Mouse (Mus musculus) C2C12 (cell line): ENCODE data around the gene Nudt14. TPM values are rescaled to one million over a fixed set of nuclear protein-coding genes. Genes with fewer than 3 reads are reported as not detected.

ENCODE experiments used
- H3K27me3 ChIP-seq: one replicate; pipeline ENCODE4 v1.6.1; 2011; ENCODE audit not compliant: control insufficient read depth, insufficient read depth, insufficient read length
- H3K36me3 ChIP-seq: one replicate; pipeline ENCODE4 v1.6.1; 2011; ENCODE audit not compliant: control insufficient read depth, insufficient read depth
- H3K4me3 ChIP-seq: one replicate; pipeline ENCODE4 v1.5.1; 2011; ENCODE audit warnings: mild to moderate bottlenecking, control low read depth; ENCODE audit not compliant: poor library complexity, insufficient read depth, severe bottlenecking
- H3K79me2 ChIP-seq: one replicate; pipeline ENCODE4 v1.6.1; 2011; ENCODE audit not compliant: control insufficient read depth, insufficient read depth
- H3K79me3 ChIP-seq: one replicate; pipeline ENCODE4 v1.6.1; 2011; ENCODE audit warnings: low read depth, control low read depth
- H3ac ChIP-seq: one replicate; pipeline ENCODE3; 2011; ENCODE audit warnings: low read depth; ENCODE audit not compliant: control insufficient read depth, insufficient read length
- CEBPB ChIP-seq: IDR thresholded peaks from one replicate; pipeline ENCODE4 v1.6.1; 2011; ENCODE audit warnings: low read depth, mild to moderate bottlenecking, control low read depth, moderate library complexity
- CTCF ChIP-seq: IDR thresholded peaks from one replicate; pipeline ENCODE4 v1.5.1; 2011; ENCODE audit not compliant: control insufficient read depth, insufficient read depth, insufficient read length
- FOSL1 ChIP-seq: IDR thresholded peaks from one replicate; pipeline ENCODE4 v1.8.0; 2011; ENCODE audit warnings: mild to moderate bottlenecking, low read length; ENCODE audit not compliant: poor library complexity, insufficient read depth, severe bottlenecking
- MAX ChIP-seq: IDR thresholded peaks from one replicate; pipeline ENCODE4 v1.6.1; 2011; ENCODE audit warnings: mild to moderate bottlenecking, control low read depth
- MYOD1 ChIP-seq: IDR thresholded peaks from one replicate; pipeline ENCODE4 v1.6.1; 2011; ENCODE audit warnings: low read depth; ENCODE audit not compliant: control insufficient read depth, insufficient read length
- MYOG ChIP-seq: IDR thresholded peaks from one replicate; pipeline ENCODE4 v1.6.1; 2011; ENCODE audit not compliant: control insufficient read depth, insufficient read length; ENCODE audit errors: extremely low read depth
- USF1 ChIP-seq: IDR thresholded peaks from one replicate; pipeline ENCODE4 v1.6.1; 2011; ENCODE audit warnings: low read depth, mild to moderate bottlenecking, control low read depth, moderate library complexity
- polyA plus RNA-seq: library from polyadenylated mRNA; unstranded; fragments of >200 nt; fragmentation: generic; extraction: Trizol; gene quantifications from one replicate; pipeline ENCODE4 v1.2.1, GENCODE M21; 2012; ENCODE audit warnings: missing spikeins

The Nudt14 gene
- polyA plus RNA-seq, 1 experiment: 77.7 TPM

DNA sequence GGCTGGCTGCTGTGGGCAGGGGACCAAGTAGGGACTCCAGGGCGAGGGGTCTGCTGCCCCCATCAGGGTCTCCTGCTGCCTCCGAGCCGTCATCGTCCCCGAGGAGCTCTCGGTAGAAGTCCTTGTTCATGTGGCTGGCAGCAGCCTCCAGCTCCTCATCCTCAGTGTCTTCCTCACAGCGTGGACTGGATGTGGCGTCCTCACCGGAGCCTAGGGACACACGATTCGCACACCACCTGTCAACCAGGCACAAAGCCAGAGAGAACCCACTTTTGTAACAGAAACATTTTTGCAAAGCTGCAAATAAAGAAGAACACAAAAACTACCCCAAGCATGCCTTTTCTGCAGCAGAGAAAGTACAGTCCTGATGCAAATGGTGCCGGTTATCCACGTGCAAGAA, 23.9 kb upstream of the Nudt14 start:
- Histone ChIP-seq H3K36me3 (peaks cover 93% of the 10 kb centered on the region), H3ac (no peak overlapping the region), H3K27me3 (no peaks in the 10 kb centered on the region), H3K79me3 (no peaks in the 10 kb centered on the region), H3K79me2 (no peaks in the 10 kb centered on the region), H3K4me3 (no peak overlapping the region)
- TF ChIP-seq FOSL1: no peak
- TF ChIP-seq MYOG: no peak
- no peak for TF ChIP-seq CEBPB
- TF ChIP-seq USF1: no peak
- TF ChIP-seq MYOD1: no peak
- no peak for TF ChIP-seq CTCF

DNA sequence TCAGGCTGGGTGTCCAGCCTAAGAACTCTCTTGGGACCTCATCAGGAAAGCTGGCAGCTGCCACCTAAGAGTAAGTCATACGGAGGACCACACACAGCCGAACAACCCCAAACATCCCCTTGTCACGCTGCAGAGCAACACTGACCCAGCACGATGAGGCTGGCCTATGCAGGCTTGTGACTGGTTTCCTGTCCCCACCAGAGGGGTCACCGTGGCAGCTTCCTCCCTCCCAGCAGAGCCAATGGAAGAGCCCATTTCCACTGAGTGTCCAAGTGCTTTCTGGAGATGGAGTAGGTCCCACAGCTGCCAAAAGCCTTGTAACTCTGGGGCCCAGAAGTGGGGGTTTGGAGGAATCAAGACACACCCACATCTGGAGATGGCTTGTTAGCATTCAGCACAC, 19.9 kb upstream of the Nudt14 start:
- no peaks in the 10 kb centered on the region for H3K27me3 ChIP-seq
- H3K4me3 ChIP-seq: no peak overlapping the region
- H3ac ChIP-seq: no peak overlapping the region
- peaks cover 75% of the 10 kb centered on the region for H3K36me3 ChIP-seq
- TF ChIP-seq FOSL1 (no peak), MYOD1 (no peak), CEBPB (no peak)
- no peaks in the 10 kb centered on the region for H3K79me3 ChIP-seq
- H3K79me2 ChIP-seq: no peaks in the 10 kb centered on the region

DNA sequence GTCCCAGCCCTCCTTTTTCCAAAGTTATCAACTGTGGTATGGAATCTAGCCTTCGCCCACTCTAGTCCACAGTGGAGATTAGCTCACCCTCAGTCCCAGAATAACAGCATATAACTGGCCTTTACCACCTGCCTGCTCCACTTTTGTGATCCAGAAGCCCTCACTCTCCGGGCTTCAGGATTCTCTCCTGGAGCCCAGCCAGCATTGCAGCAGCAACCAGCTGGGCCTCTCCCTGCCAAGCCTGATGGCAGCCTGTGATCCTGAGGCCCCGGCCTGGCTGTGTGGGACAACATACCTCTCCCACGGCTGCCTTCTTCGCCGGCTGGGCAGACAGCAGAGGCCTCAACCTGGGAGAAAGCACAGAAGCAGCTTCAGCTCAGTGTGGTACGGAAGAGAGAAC, 19.5 kb upstream of the Nudt14 start:
- Histone ChIP-seq H3K79me3 (no peaks in the 10 kb centered on the region), H3K27me3 (no peaks in the 10 kb centered on the region), H3ac (no peak overlapping the region), H3K4me3 (no peak overlapping the region), H3K36me3 (peaks cover 71% of the 10 kb centered on the region), H3K79me2 (no peaks in the 10 kb centered on the region)
- TF ChIP-seq CEBPB: no peak
- no peak for TF ChIP-seq MYOD1
- TF ChIP-seq CTCF: no peak
- TF ChIP-seq MYOG: no peak
- no peak for TF ChIP-seq MAX
- TF ChIP-seq USF1: no peak
- TF ChIP-seq FOSL1: no peak

- TF ChIP-seq MAX: no peak
- Histone ChIP-seq H3K27me3 (no peaks in the 10 kb centered on the region), H3K79me2 (no peaks in the 10 kb centered on the region), H3ac (peak overlapping the region; percentile 3), H3K4me3 (no peak overlapping the region), H3K79me3 (no peaks in the 10 kb centered on the region), H3K36me3 (peaks cover 51% of the 10 kb centered on the region)
Measured at GRCm38 (mm10) chr12:112959421-112959820, 17.5 kb upstream of the Nudt14 start.

GRCm38 (mm10) chr12:112958303-112958702, 16.4 kb upstream of the Nudt14 start:
- no peaks in the 10 kb centered on the region for H3K79me3 ChIP-seq
- TF ChIP-seq CTCF (peak; percentile 37), CEBPB (no peak)
- no peak overlapping the region for H3K4me3 ChIP-seq
- H3K79me2 ChIP-seq: no peaks in the 10 kb centered on the region
- peaks cover 41% of the 10 kb centered on the region for H3K36me3 ChIP-seq
- H3K27me3 ChIP-seq: no peaks in the 10 kb centered on the region
- H3ac ChIP-seq: no peak overlapping the region

DNA sequence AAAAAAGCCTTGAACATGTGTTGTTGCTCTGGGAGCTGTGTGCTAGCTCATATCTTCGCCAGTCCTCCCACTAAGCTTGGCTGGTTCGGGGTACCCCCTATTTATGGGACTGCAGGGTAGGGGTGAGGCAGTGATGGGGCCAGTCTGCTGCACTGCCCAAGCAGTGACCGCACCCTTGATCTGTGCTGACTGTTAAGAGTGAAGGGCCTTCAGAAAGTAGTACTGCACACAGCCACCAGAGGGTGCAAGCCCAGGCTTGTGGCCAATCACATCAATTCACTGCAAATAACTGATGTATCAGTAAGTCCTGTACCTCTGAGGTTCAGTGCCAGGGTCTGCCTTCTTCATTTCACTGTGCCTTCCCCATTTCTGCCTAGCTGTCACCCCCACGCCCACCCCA, 13.9 kb upstream of the Nudt14 start:
- peak; percentile 39 for TF ChIP-seq CTCF
- no peak for TF ChIP-seq MAX

DNA sequence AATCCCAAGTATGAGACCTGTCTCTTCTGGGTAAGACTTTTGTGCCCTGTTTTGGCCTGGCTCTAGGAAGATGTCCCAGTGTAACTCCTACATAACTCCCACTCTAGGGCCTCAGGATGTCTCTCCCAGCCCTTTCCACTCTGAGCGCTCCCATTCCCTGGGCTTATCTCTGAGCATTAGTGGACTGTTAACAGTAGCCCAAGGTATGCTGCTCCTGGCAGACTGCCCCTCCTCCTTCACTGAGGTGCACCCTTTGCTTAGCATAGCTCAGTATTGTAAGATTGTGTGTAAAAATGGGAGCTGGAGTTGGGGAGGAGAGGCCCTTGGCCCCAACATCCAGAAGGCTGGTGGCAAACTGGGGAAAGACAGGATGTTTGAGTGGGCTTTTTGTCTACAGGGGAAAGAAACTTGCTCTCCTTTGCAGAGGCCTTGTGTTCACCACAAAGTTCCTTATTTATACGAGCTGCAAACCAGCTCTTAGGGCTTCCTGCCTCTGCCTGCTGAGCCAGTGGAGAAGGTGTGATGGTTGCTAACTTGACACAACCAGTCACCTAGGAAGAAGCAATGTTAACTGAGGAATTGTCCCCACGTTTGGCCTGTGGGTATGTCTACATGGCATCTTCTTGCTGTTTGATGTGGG, 11.1 kb upstream of the Nudt14 start:
- TF ChIP-seq CTCF: no peak
- no peak for TF ChIP-seq FOSL1
- TF ChIP-seq MYOD1: no peak
- TF ChIP-seq MAX: no peak
- TF ChIP-seq MYOG: no peak
- H3K4me3 ChIP-seq: no peak overlapping the region

More for the DNA sequence above, 13.9 kb upstream of the Nudt14 start:
- H3K79me2 ChIP-seq: no peaks in the 10 kb centered on the region
- H3ac ChIP-seq: no peak overlapping the region
- H3K4me3 ChIP-seq: no peak overlapping the region
- H3K79me3 ChIP-seq: no peaks in the 10 kb centered on the region
- H3K27me3 ChIP-seq: no peaks in the 10 kb centered on the region
- H3K36me3 ChIP-seq: peaks cover 21% of the 10 kb centered on the region

More for the DNA sequence above, 11.1 kb upstream of the Nudt14 start:
- Histone ChIP-seq H3ac (no peak overlapping the region), H3K79me3 (no peaks in the 10 kb centered on the region), H3K27me3 (no peaks in the 10 kb centered on the region), H3K36me3 (peaks cover 7% of the 10 kb centered on the region), H3K79me2 (no peaks in the 10 kb centered on the region)
